Comparison of ENCODE assay signal across 10 mouse cellular contexts in the genomic region with DNA sequence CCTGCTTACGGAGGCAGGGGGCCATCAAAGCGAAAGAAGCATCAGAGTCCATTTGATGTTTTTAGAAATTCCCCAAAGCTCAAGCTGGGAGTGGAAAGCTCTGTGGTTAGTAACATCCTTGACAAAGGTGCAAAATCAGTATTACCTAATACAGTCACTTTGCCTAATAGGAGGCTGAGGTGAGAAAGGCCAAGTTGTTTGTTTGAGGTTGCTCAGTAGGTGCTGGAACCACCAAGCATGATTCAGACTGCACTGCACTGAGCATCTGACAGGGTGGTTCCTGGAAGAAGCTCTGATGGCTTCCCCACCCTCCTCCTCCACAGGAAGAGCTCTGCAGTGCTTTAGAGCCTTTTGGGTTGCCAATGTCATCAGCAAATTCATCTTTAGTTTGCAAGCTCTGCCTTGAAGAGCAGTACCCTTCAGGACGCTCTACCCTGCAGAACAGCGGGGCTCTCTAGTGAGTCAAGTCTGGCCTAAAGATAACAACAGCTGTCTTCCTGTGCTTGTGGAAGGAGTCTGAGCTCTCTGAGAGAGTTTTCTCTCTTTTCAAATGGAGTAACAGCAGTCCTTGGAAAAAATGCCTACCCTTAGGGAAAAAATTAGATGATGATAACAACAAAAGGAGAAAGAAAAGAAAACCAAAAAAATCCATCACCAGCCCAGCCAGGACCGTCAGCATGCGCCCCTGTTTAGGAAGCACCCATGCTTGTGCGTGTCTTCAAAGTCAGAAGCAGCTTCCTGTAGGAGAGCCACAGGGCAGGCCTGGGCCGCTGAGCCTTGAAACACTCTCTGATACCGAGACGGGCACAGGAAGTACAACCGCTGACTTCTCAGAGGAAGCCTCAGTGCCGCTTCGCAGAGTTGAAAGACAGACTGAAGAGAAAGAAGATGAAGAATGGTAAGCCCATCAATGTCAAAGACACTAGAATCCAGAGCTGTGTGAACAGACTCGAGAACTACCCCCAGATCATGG.
DNase-seq lines count a peak whose midpoint lies in the region; ATAC-seq and TF ChIP-seq lines count a peak whose summit lies in the region.
"Had no signal": no experiment of that assay in that cellular context is flagged by ENCODE, and none has a peak within 500 bp of the region (broad histone marks: within the 10 kb centered on the region; RNA-seq: fewer than 3 reads in every experiment).

No protein-coding gene starts in this region.

- ATAC-seq in liver, embryonic 14.5 days (ENCODE audit: insufficient read depth): 0 out of 2 replicates have a peak, but pooled peaks have one; percentile 52
- no peak for ATAC-seq in stomach, postnatal 0 days (ENCODE audit: low FRiP score, low TSS enrichment)

- no peaks in the 10 kb centered on the region; a peak in 1 of 4 replicates for H3K4me1 ChIP-seq in liver, embryonic 14.5 days (replicated peaks; ENCODE audit: control insufficient read depth in 2 of 2, insufficient read depth in 2 of 2, low read length in 1 of 2)
- H3K4me1 ChIP-seq in stomach, postnatal 0 days (replicated peaks; ENCODE audit: control insufficient read depth, insufficient read depth): no peaks in the 10 kb centered on the region

- H3K27me3 ChIP-seq in liver, embryonic 14.5 days (ENCODE audit: control insufficient read depth, insufficient read depth, low read length): no peaks in the 10 kb centered on the region
- no peaks in the 10 kb centered on the region for H3K27me3 ChIP-seq in stomach, postnatal 0 days (ENCODE audit: control insufficient read depth, insufficient read depth, low read length)

- H3K9me3 ChIP-seq in liver, embryonic 14.5 days (ENCODE audit: control insufficient read depth, low read length): no peaks in the 10 kb centered on the region
- H3K9me3 ChIP-seq in stomach, postnatal 0 days (ENCODE audit: control insufficient read depth, low read length): no peaks in the 10 kb centered on the region

- WGBS in liver, embryonic 14.5 days (ENCODE audit: insufficient replicate concordance): 20% methylated on average over 14 of the region's 14 CpGs
- WGBS in stomach, postnatal 0 days: 76% methylated on average over 14 of the region's 14 CpGs

- no peak for TF ChIP-seq EP300 in liver, embryonic 14.5 days (IDR thresholded peaks at IDR 0.05; ENCODE audit: low read depth)
- no peak for TF ChIP-seq EP300 in stomach, postnatal 0 days (optimal IDR thresholded peaks at IDR 0.05)

- H3K36me3 ChIP-seq in liver, embryonic 14.5 days (replicated peaks; ENCODE audit: control insufficient read depth, insufficient read depth, low read depth): no peaks in the 10 kb centered on the region
- H3K36me3 ChIP-seq in stomach, postnatal 0 days (ENCODE audit: control insufficient read depth, insufficient read depth, low read length): no peaks in the 10 kb centered on the region

- H3K4me3 ChIP-seq in liver, embryonic 14.5 days (ENCODE audit: insufficient read depth in 1 of 2, low read depth in 2 of 2, low read length in 2 of 2): no peak overlapping the region
- no peak overlapping the region for H3K4me3 ChIP-seq in stomach, postnatal 0 days (ENCODE audit: low read depth, low read length)

- H3K27ac ChIP-seq in liver, embryonic 14.5 days: no peak overlapping the region
- no peak overlapping the region for H3K27ac ChIP-seq in stomach, postnatal 0 days (replicated peaks)

- DNase-seq in A20 (ENCODE audit: low read depth, low spot score): peak; percentile 14
- DNase-seq in CD8-positive naive resting alpha-beta T cell, adult 2 months (ENCODE audit: low read depth in 2 of 2, low spot score in 2 of 2): peak; percentile 66 to 71
- no peak for DNase-seq in liver, embryonic 14.5 days (ENCODE audit: low read depth in 3 of 3, low spot score in 3 of 3)
- DNase-seq in skeletal muscle tissue, adult 2 months (ENCODE audit: low read depth, low spot score): peak; percentile 5
- no peak for DNase-seq in stomach, postnatal 0 days (ENCODE audit: low spot score)
- DNase-seq in right cerebral cortex, postnatal 36 days (ENCODE audit: low spot score in 2 of 2): no peak
- DNase-seq in right cerebral cortex, adult 2 months (ENCODE audit: low spot score in 2 of 2): no peak
- DNase-seq in layer of hippocampus, postnatal 36 days: no peak
- DNase-seq: gastrocnemius, postnatal 10 days; kidney, postnatal 10 days had no signal

- no peak overlapping the region for H3K4me2 ChIP-seq in liver, embryonic 14.5 days (ENCODE audit: low read depth)
- H3K4me2 ChIP-seq in stomach, postnatal 0 days (replicated peaks; ENCODE audit: low read depth): no peak overlapping the region

- TF ChIP-seq CTCF in liver, embryonic 14.5 days (IDR thresholded peaks at IDR 0.05; ENCODE audit: low read depth): no peak
- TF ChIP-seq CTCF in stomach, postnatal 0 days (IDR thresholded peaks at IDR 0.05; ENCODE audit: low read depth): no peak

- no peak overlapping the region for H3K9ac ChIP-seq in liver, embryonic 14.5 days (replicated peaks)
- H3K9ac ChIP-seq in stomach, postnatal 0 days (ENCODE audit: low read length): no peak overlapping the region

Comparison
In these comparisons a context has a peak if more than half of its experiments do, and no peak if none do; other contexts are left out.
1. DNase-seq: peak in A20 (single experiment), CD8-positive naive resting alpha-beta T cell, adult 2 months (2 of 2) and skeletal muscle tissue, adult 2 months (single experiment); none in liver, embryonic 14.5 days (0 of 3), stomach, postnatal 0 days (single experiment), right cerebral cortex, postnatal 36 days (0 of 2), right cerebral cortex, adult 2 months (0 of 2) and layer of hippocampus, postnatal 36 days (0 of 2).